ENCODE assay signal across 8 mouse cellular contexts in the genomic region with DNA sequence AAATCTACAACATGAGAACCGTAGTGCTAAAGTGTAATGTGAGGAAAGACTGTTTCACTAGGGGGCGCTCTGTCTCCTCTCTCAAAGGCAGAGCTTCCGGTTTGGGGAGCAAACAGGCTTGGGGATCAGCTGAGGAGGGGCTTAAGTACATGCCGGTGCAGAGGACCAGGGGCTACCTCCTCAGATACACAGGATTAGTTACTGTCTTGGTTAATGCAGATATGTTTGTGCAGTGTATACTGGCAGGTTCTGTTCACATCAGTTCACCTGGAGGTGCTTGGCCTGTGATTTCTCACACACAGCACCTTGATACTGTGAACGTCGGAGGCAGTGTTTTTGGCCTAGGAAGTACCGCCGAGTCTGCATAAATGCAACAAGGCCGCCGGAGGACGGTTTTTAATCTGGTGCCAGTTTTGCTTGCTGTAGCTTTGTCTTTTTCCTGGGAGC. TPM values are rescaled to one million over a fixed set of nuclear protein-coding genes. Genes with fewer than 3 reads are reported as not detected.
A peak's percentile ranks its signal among the peaks of the same experiment; 100 is the strongest.
DNase-seq lines count a peak whose midpoint lies in the region; ATAC-seq and TF ChIP-seq lines count a peak whose summit lies in the region.

No protein-coding gene starts in this region.

- H3K27me3 ChIP-seq in cerebellum, adult 2 months (ENCODE audit: control insufficient read depth, insufficient read depth, low read length), result no peaks in the 10 kb centered on the region
- no peaks in the 10 kb centered on the region for H3K27me3 ChIP-seq in hindbrain, postnatal 0 days (ENCODE audit: insufficient read depth, low read length)

- H3K4me1 ChIP-seq in cerebellum, adult 2 months (ENCODE audit: control insufficient read depth, insufficient read depth, low read length), result no peaks in the 10 kb centered on the region
- no peaks in the 10 kb centered on the region for H3K4me1 ChIP-seq in hindbrain, postnatal 0 days (ENCODE audit: insufficient read depth, low read length)

- H3K36me3 ChIP-seq in hindbrain, postnatal 0 days (ENCODE audit: insufficient read depth, low read length), result no peaks in the 10 kb centered on the region

- peak overlapping the region; percentile 28; the same call in 1 of the 2 replicates for H3K9ac ChIP-seq in hindbrain, postnatal 0 days (replicated peaks; ENCODE audit: low read length)

- no peaks in the 10 kb centered on the region for H3K9me3 ChIP-seq in hindbrain, postnatal 0 days (ENCODE audit: low read length)

- peak overlapping the region; percentile 51 for H3K4me2 ChIP-seq in hindbrain, postnatal 0 days (ENCODE audit: low read depth, low read length)

- no peak for TF ChIP-seq POLR2A in cerebellum, adult 2 months (IDR thresholded peaks at IDR 0.05; ENCODE audit: borderline replicate concordance, insufficient read depth, low read length)

- WGBS in cerebellum, adult 2 months, result 16% methylated on average over 11 of the region's 11 CpGs
- WGBS in hindbrain, postnatal 0 days, result 17% methylated on average over 11 of the region's 11 CpGs

- DNase-seq in R1 (ENCODE audit: low read depth, low spot score), result peak; percentile 91
- DNase-seq in cerebellum, adult 2 months, result peak; percentile 29 to 37
- DNase-seq in frontal cortex, postnatal 10 days (ENCODE audit: low spot score in 2 of 2), result peak; percentile 47 to 51
- DNase-seq in hindbrain, postnatal 0 days (ENCODE audit: low spot score), result peak; percentile 91
- DNase-seq in left cerebral cortex, adult 18-20 months (ENCODE audit: low spot score in 2 of 2), result peak; percentile 75 to 76
- peak; percentile 87 for DNase-seq in lung, postnatal 36 days
- peak; percentile 78 for DNase-seq in right cerebral cortex, postnatal 14 days

- peak; percentile 87 for ATAC-seq in hindbrain, postnatal 0 days
- no peak for ATAC-seq in erythroid progenitor cell, adult 5-6 weeks (replicated peaks; ENCODE audit: low FRiP score, poor library complexity, severe bottlenecking)

- peak; percentile 52 for TF ChIP-seq CTCF in cerebellum, adult 2 months (IDR thresholded peaks at IDR 0.05; ENCODE audit: borderline replicate concordance, insufficient read depth, low read depth, low read length)
- peak; percentile 80 for TF ChIP-seq CTCF in hindbrain, postnatal 0 days (IDR thresholded peaks at IDR 0.05; ENCODE audit: low read depth)

- H3K27ac ChIP-seq in cerebellum, adult 2 months (ENCODE audit: insufficient read depth, low read length), result no peak overlapping the region
- 0 out of 2 replicates have a peak overlapping the region, but pooled peaks have one; percentile 36 for H3K27ac ChIP-seq in hindbrain, postnatal 0 days

- H3K4me3 ChIP-seq in cerebellum, adult 2 months (replicated peaks; ENCODE audit: insufficient read depth, low read depth, low read length), result no peak overlapping the region
- H3K4me3 ChIP-seq in hindbrain, postnatal 0 days (ENCODE audit: low read length), result peak overlapping the region; percentile 21

RNA-seq across cellular contexts. Expression of a gene that starts 27.5 kb away (rescaled TPM):
- polyA plus RNA-seq in cerebellum, adult 2 months (2012; rRNA removed), result 16.0 and 16.3 TPM in 2 replicates
- 5.2 and 6.1 TPM in 2 replicates for total RNA-seq in hindbrain, postnatal 0 days (2014; rRNA removed)
- polyA plus RNA-seq in hindbrain, postnatal 0 days (2015; fragmentation: Nextera tagmentation; extraction: Ambion mirVana), result 22.5 and 23.5 TPM in 2 replicates
- total RNA-seq in left cerebral cortex, adult 18-20 months (2021), result 10 to 100 TPM; 19.7 to 20.7 TPM
- 1.7 and 4.0 TPM in 2 replicates for total RNA-seq in erythroid progenitor cell, adult 5-6 weeks (2015; ENCODE audit: low replicate concordance)
- total RNA-seq in erythroid progenitor cell, adult 5-6 weeks (2017; ENCODE audit: low replicate concordance), result 3.5 and 13.0 TPM in 2 replicates

RNA-seq across cellular contexts. Expression of a gene that starts 50.3 kb away (rescaled TPM):
- polyA plus RNA-seq in cerebellum, adult 2 months (2012; rRNA removed), result 60.7 and 62.0 TPM in 2 replicates
- 23.5 and 27.4 TPM in 2 replicates for total RNA-seq in hindbrain, postnatal 0 days (2014; rRNA removed)
- 66.8 and 73.8 TPM in 2 replicates for polyA plus RNA-seq in hindbrain, postnatal 0 days (2015; fragmentation: Nextera tagmentation; extraction: Ambion mirVana)
- total RNA-seq in left cerebral cortex, adult 18-20 months (2021), result 10 to 100 TPM; 82.5 to 86.2 TPM
- 22.7 and 23.1 TPM in 2 replicates for total RNA-seq in erythroid progenitor cell, adult 5-6 weeks (2015; ENCODE audit: low replicate concordance)
- 11.8 and 19.3 TPM in 2 replicates for total RNA-seq in erythroid progenitor cell, adult 5-6 weeks (2017; ENCODE audit: low replicate concordance)

Comparison
In these comparisons a context has a peak if more than half of its experiments do, and no peak if none do; other contexts are left out.
1. DNase-seq: peak in every context shown above with its lines; median percentile 91 in R1; 91 in hindbrain, postnatal 0 days; 87 in lung, postnatal 36 days; 78 in right cerebral cortex, postnatal 14 days; 76 in left cerebral cortex, adult 18-20 months; 49 in frontal cortex, postnatal 10 days; 33 in cerebellum, adult 2 months.